Mouse (Mus musculus) thymus, postnatal 14 days (tissue): Measurements from ENCODE around the gene Rfc1.
"Not testable (repeated sequence)": the region's sequence is repeated elsewhere in the genome, so short reads cannot be mapped to it uniquely, and the experiment has no call there.

Experiments
- DNase-seq: peaks from one replicate; pipeline ENCODE4 v3.0.0; 2021

Rfc1 gene

DNA sequence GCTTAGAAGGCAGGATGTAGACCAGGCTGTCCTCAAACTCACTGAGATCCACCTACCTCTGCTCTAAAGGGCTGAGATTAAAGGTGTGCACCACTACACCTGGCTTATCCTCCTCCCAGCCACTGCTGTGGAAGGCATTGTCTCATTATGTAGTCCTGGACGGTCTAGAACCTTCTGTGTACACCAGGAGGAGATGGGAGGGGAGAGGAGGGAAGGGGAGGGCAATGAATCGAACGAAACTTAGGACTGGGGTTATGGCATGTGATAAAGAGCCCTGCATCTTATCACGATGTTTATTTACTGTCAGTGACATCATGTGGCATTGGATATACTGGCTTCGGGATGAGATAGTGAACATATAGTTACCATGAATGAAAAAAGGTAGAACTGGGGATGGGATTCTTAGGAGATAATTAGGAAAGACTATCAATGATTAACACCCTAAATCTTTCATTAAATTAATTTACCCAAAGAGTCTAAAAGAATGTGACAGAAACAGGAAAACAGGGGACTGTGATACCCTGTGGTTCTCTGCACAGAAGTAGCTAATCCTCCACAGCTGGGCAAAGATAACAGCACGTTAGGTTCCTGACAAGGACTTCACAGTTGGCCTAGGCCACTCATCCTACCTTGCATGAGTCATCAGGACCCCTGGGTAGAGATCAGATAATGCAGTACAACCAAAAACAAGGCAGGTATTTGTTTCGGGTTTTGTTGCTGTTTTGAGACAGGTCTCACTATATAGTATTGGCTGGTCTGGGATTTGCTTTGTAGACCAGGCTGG lies 37.1 kb downstream of the Rfc1 start:
- no peak for DNase-seq

GRCm38 (mm10) chr5:65294270-65294669 lies 41.2 kb downstream of the Rfc1 start:
- no peak for DNase-seq

- DNase-seq: no peak
Measured at GRCm38 (mm10) chr5:65293627-65294026, 41.8 kb downstream of the Rfc1 start.

DNA sequence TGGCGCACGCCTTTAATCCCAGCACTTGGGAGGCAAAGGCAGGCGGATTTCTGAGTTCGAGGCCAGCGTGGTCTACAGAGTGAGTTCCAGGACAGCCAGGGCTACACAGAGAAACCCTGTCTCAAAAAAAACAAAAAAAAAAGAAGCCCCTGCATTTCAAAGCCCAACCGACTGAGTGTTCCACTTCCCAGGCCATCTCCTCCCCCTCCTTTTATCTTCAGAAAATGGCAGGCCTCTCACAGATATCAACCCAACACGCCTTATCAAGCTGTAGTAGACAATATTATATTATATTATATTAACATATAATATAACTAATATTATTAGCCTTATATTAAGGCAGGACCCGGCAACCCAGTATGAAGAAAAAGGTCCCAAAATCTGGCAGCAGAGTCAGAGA lies 46.5 kb downstream of the Rfc1 start:
- not testable (repeated sequence) for DNase-seq

DNA sequence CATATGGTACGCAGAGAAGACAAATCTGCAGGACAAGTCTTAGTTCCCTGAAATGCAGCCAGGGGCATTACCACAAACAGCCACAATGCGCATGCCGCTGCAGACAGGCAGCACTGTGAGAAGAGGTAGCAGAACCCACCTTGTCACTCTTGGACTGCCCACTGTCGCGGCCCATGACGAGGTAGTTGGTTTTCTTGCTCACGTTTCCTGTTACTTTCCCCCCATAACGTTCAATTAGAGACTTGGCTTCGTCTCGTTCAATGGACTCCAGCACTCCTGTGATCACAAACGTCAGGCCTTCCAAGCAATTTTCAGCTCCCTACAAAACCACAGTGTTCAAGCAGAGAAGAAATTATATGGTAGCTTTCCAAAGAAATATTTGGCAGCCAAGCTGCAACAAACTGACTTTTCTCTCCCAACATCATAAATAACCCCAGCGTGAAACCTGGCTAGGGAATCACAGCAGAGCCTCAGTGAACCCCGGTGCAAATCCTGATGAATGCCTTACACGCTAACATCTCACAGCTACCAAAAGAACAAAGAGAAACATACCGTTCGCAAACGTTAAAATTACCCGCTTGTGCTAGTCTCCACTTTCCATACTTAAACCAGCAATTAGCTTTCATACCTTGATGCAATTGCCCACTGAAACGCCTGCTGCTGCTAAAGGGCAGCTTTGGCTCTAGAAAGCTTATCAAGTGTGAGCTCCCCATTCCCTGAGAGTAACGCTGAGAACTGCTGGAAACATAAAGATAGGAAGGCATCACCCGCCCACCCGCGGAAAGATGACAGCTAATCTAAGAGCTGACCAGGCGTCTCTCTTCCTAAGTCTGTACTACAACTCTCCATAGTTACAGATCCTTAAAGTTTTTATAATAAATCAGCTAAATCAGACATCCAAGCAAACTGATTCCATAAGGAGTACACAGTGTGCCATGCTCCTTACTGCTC lies 47.4 kb downstream of the Rfc1 start:
- DNase-seq: no peak

DNA sequence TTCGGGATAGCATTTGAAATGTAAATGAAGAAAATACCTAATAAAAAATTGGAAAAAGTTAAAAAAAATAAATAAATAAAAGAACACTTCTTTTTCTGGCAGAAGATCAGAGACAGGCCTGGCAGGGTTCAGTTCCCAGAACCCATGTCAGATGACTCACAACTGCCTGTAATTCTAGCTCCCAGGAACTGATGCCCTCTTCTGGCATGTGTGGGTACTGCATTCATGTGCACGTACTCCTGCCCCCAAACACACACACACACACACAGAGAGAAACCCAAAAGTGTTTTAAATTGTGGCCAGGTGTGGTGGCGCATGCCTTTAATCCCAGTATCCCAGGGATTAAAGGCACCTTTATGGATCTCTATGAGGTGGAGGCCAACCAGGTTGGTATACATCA lies 51.3 kb downstream of the Rfc1 start:
- peak; percentile 54 for DNase-seq

GRCm38 (mm10) chr5:65281216-65281615 lies 54.3 kb downstream of the Rfc1 start:
- DNase-seq: no peak

DNA sequence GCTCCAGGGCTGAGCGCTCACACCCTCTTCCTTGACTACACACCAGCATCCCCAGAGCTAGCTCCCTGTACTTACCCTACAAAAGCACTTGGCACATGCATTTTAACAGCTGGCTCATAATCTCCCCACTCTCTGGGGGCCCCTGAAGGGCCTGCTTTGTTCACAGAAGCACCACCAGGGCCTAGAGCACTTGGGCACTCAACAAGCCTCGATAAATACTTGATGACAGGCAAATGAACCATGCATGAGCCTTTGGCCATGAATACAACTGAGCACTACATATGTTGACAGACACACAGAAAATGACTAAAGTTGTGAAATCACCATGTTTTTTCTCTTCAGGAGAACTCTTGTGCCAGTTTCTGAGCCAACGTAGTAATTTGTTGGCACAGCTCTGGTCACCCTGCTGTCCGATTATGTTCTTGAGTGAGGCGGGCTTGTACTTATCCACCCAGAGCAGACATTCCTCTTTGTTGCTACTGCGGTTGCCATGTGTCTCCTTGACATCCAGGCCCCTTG lies 56.3 kb downstream of the Rfc1 start:
- no peak for DNase-seq

- no peak for DNase-seq
Measured at GRCm38 (mm10) chr5:65273966-65274365, 61.5 kb downstream of the Rfc1 start.

DNA sequence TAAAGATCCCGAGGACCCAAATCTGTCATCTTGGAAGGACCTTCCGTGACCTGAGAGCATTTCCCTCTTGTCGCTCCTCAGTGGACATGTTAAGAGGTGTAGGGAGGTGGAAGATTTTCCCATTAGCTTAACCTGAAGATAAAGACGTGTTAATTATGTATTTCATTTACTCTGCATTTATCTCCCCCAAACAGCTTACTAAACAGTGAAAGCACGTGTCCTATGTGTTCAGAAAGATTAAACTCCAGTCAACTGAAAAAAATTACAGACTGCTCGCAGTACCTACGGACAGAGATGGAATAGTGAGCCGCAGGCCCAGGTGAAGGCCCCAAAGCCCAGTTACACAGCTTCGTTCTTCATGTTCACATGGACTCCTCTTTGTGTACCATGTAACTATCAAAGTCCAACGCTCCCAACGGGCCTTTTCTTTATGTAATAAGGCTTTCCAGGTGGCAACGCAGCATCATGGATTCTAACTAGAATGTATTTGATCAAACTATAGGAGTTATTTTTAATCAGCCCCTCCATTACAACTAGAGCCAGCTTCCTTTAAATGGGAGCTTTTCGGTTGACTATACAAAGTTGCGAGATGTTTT lies 77.5 kb downstream of the Rfc1 start:
- DNase-seq: no peak

GRCm38 (mm10) chr5:65250185-65250855 lies 85.2 kb downstream of the Rfc1 start:
- no peak for DNase-seq

DNA sequence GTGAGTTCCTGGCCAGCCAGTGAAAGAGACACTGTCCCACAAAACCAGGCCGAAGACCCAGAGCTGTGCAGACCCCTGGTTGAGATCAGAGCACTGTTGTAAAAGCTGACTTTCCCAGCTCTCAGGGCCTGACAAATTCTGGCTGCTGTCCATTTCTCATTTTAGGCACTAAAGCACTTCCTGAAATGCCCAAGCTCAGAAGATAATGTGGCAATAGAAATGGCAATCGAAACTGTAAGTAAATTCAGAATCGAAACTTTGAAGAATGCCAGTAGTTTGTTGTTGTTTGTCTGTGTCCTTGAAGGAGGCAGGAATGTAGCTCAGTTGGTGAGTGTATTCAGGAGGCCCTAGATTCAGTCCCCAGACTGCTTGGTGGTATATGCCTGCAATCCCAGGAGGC lies 88.2 kb downstream of the Rfc1 start:
- no peak for DNase-seq

DNA sequence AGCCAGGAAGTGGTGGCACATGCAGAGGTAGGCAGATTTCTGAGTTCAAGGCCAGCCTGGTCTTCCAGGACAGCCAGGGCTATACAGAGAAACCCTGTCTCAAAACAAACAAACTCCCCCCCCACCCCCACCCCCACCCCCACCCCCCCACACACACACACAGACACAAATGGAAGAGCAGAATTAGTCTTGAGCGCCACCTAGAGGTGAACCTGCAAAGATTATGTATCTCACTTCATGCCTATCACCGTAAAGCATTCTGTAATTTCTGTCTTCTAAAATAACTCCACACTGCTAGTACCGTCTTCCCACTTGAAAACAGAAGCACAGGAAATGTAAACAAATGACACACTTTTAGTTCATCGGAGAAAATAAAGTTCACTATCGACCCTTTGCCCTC lies 92.7 kb downstream of the Rfc1 start:
- peak; percentile 51 for DNase-seq

DNA sequence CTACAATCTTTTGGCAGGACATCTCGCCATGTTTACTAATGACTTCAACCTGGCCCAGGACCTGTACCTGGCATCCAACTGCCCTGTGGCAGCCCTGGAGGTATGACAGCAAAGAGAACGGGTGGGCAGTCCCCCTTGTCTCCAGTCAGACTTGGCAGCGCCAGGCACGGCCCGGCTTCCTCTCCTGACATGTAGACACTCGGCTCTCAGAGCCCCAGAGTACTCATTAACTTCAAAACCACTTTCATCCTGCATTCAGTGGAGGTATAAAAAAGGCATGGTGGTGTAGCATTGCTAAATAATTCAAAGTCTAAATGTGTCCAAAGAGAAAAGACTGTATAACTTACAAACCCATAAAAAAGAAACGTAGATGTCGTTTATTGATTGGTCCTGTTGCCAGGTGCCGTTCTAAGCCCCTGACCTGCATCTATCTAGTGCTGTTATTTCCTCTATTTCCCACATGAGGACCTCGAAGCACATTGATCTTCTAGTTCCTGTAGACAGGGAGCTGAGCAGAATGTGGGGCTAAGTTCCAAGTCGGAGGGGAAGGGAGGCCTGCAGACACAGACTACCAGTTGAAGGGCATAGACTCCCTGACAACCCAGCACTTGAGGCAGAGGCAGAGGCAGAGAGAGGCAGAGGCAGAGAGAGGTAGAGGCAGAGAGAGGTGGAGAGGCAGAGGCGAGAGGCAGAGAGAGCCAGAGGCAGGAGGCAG lies 104.0 kb downstream of the Rfc1 start:
- no peak for DNase-seq

DNA sequence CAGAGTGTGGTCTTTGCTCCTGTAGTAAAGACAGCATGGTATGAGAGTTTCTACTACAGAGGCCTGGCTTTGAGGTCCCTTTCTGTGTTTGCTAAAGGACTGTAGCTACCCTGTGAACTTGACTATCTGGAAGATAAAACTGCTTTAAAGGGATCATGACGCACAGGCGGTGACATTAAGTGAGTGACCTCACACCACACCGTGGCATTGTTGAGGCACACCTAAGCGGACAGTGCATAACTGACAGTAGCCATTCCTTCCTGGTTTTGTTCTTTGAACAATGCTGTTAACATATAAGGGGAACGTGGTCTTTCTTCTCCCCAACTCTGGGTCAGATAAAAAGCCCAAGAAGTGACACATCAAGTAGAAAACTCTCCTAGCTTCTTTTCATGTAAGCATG lies 111.4 kb downstream of the Rfc1 start:
- no peak for DNase-seq

DNA sequence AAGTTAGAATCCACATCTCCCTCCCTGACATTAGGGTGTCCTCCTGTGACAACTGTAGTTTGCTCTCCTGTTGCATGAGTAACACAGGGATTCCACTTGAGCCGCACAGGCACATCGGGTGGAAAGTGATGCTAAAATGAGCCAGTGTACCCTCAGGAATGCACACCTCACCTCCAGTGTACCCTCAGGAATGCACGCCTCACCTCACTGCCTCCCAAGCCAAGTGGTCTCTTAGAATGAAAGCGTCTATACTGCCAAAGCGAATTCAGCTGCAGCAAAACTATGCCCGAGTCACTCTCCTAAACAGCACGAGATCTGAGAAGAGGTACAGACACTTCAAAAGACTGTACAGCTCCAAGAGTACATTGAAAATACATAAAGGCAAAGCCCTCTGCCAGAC lies 114.4 kb downstream of the Rfc1 start:
- DNase-seq: no peak

DNA sequence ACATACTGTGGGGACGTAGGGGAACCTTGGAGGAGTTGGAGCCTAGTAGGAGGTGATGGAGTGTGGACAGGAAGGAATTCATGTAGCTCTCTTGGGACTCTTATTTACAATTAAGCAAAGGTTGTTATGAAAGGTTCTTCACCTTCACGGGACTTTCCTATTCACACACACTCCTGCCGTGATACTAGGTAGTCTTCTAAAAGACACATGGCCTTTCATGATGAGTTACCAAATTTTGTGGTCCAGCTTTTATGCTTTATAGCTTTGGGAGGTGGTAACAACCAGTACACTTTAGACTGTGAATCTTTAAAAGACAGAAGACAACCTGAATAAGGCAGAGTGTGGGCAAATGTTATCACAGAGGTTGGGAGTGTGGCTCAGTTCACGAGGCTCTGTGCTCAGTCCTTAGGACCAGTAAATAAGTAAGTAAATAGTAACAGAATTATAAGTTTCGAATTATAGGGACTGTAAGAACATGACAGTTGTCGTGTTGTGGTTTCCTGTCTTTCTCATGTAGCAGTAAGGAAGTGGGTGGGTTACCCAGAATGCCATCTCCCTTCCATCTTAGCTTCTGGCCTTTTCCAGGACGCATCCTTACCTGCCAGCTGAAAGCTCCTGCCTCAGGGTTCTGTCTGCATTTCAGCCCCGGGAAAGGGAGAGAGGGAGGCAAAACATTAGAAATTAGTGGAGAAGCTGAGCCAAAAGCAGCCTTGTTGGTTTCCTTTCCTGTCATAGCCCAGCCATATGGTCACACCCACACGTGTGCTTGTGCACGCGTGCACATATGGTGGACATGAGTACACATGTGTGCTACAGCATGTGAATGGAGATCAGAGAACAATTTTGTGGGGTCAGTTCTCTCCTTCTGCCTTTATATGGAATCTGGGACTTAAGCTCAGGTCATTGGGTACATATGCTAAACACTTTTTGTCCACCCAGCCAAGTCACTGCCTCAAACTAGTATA lies 117.9 kb downstream of the Rfc1 start:
- peak; percentile 16 for DNase-seq

DNA sequence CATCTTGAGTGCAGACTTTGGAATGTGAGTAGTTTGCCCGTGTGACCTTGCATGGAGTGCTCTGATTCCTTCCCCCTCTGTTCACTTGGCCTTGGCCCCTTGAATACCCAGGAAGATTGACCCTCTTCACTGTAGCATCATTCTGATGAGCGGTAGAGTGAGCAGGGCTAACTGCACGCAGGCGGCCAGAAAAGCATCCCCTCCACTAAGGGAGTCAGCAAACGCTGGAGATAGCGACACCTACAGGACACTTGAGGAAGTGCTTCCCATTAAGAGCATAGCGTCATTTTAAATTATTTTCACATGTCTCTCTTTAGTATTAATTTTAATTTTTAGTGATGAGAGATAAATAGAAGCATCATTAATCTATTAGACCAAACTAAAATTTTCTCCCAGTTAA lies 122.1 kb downstream of the Rfc1 start:
- DNase-seq: peak; percentile 41
